Mouse (Mus musculus): ENCODE measurements around the gene Sdhb.

DNA sequence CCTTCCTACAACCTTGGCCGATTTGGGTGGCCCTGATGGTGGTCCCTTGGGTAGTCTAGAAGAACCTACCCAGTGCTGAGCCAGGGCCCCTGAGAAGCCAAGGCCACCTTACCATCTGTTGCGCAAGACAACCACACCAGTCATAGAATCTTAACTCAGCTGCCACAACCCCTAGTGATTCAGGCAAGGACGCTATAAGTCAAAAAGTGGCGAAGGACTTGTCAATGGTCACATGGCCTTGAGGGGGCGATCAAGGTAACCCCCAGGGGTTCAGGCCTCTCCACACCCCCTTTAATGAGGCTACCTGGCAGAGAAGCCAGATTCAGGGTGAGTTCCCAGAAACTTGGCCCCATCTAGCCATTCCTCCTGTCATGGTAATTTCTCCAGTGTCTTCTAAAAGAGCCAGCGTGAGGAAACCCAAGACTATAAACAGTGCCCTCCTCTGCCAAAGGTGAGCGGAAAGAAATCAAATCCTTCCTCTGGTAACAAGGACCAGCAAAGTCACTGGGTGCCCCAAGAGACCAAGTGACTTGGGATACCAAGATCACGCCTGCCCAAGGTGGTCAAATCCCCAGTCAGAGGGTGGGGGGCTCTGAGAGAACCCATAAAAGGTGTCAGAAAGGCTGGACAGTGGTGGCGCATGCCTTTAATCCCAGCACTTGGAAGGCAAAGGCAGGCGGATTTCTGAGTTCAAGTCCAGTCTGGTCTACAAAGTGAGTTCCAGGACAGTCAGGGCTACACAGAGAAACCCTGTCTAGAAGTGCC is 1.1 kb upstream of the Sdhb start:
- TF ChIP-seq POLR2A (IDR thresholded peaks at IDR 0.05; ENCODE audit: insufficient read depth, low read depth, low read length) (no peak), CTCF (IDR thresholded peaks at IDR 0.05) (no peak)

Measured in heart, adult 2 months (tissue).